Mouse (Mus musculus) limb, embryonic 11.5 days (tissue): Measurements from ENCODE around the gene 4930467E23Rik. TPM values are rescaled to one million over a fixed set of nuclear protein-coding genes. Genes with fewer than 3 reads are reported as not detected.
"Not testable (repeated sequence)": the region's sequence is repeated elsewhere in the genome, so short reads cannot be mapped to it uniquely, and the experiment has no call there.

Experiments used
- ATAC-seq: fragments of 200-750 bp; cut with Nextera tagmentation; 2 replicates; pipeline ENCODE4 v1.8.0; 2017; ENCODE audit warnings: low read depth; ENCODE audit not compliant: insufficient number of reproducible peaks, low FRiP score, low TSS enrichment
- DNase-seq: peaks from one replicate; pipeline ENCODE4 v3.0.0-alpha.2; 2015; ENCODE audit warnings: low spot score
- H3K27ac ChIP-seq: fragments of 300-500 bp; sonication (generic); replicated peaks from 2 replicates; pipeline ENCODE4 v1.5.1; 2014; ENCODE audit warnings: low read depth, mild to moderate bottlenecking, low read length
- H3K27me3 ChIP-seq: fragments of 300-500 bp; sonication (generic); 2 replicates; pipeline ENCODE4 v1.6.1; 2014; ENCODE audit warnings: mild to moderate bottlenecking, low read length, mixed read lengths; ENCODE audit not compliant: control insufficient read depth, insufficient read depth
- H3K36me3 ChIP-seq: fragments of 300-500 bp; sonication (generic); 2 replicates; pipeline ENCODE4 v1.6.1; 2014; ENCODE audit warnings: mild to moderate bottlenecking, low read length, moderate library complexity, mixed read lengths; ENCODE audit not compliant: control insufficient read depth, insufficient read depth
- H3K4me1 ChIP-seq: fragments of 300-500 bp; sonication (generic); 2 replicates; pipeline ENCODE4 v1.6.1; 2014; ENCODE audit warnings: low read length, mixed read lengths; ENCODE audit not compliant: control insufficient read depth, insufficient read depth
- H3K4me2 ChIP-seq: fragments of 300-500 bp; sonication (generic); 2 replicates; pipeline ENCODE4 v1.6.1; 2014; ENCODE audit warnings: low read depth, mild to moderate bottlenecking, moderate library complexity; ENCODE audit not compliant: severe bottlenecking
- H3K4me3 ChIP-seq: fragments of 300-500 bp; sonication (generic); 2 replicates; pipeline ENCODE4 v1.5.1; 2014; ENCODE audit warnings: low read depth, low read length
- H3K9ac ChIP-seq: fragments of 300-500 bp; sonication (generic); 2 replicates; pipeline ENCODE4 v1.6.1; 2014; ENCODE audit warnings: mild to moderate bottlenecking, low read length
- H3K9me3 ChIP-seq: fragments of 300-500 bp; sonication (generic); 2 replicates; pipeline ENCODE4 v1.6.1; 2016; ENCODE audit warnings: low read length; ENCODE audit not compliant: control insufficient read depth
- WGBS: fragments of 180-500 bp; shearing (Covaris S2); extraction: QIAGEN DNeasy Blood & Tissue Kit; methylation state at CpG from one replicate; pipeline ENCODE4 v1.1.7; 2014; 5-methylcytosine and 5-hydroxymethylcytosine counted together
- polyA plus RNA-seq: library from polyadenylated mRNA; unstranded; fragments of >200 nt; fragmentation: Nextera tagmentation; extraction: Ambion mirVana; gene quantifications from 2 replicates; pipeline ENCODE4 v1.2.1, GENCODE M21; 2014

4930467E23Rik gene
- polyA plus RNA-seq, 1 experiment from 2014 or later = 0.05 TPM

DNA sequence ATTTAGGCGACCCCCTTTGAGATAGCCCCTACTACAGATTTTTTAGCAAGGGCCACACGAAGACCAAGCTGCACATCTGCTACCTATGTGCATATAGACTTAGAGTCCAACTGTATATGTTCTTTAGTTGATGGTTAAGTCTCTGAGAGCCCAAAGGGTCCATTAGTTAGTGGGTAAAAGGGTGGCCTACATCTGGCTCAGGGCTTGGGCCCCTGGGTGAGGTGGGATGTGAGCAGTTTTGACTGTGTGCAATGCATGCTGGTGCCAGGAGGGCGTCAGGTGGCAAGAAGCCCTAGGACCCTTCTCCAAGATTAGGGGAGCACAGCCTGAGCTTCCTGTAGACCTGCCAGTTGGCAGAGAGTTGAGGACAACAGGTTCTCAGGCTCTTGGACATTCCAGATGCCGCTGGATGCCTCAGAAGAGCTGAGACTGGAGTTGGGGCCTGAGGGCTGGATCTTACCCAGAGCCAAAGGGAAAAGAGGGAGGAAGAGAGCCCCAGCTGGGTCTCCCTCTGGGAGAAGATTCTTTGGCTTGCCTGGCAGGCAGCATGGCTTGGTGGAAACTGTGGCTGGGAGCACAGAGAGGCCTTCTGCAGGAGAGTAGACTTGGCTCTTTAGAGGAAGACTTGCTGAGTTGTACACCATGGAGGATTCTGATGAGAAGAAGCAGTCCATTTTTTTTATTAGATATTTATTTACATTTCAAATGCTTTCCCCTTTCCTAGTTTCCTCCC is 33.6 kb downstream of the 4930467E23Rik start:
- H3K36me3 ChIP-seq, H3K4me1 ChIP-seq, H3K4me3 ChIP-seq, H3K4me2 ChIP-seq, ATAC-seq, H3K27ac ChIP-seq, H3K27me3 ChIP-seq, DNase-seq, H3K9me3 ChIP-seq, H3K9ac ChIP-seq: not testable (repeated sequence)
- WGBS = 67% methylated on average over 4 of the region's 4 CpGs

DNA sequence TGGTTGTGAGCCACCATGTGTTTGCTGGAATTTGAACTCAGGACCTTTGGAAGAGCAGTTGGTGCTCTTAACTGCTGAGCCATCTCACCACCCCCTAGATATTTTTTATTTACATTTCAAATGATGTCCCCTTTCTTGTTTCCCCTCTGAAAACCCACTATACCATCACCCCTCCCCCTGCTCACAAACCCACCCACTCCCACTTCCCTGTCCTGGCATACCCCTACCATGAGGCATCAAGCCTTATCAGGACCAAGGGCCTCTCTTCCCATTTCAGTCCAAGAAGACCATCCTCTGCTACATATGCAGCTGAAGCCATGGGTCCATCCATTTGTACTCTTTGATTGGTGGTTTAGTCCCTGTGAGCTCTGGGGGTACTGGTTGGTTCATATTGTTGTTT is 36.2 kb downstream of the 4930467E23Rik start:
- DNase-seq, H3K4me2 ChIP-seq, H3K9ac ChIP-seq, H3K9me3 ChIP-seq, H3K4me1 ChIP-seq, ATAC-seq, H3K4me3 ChIP-seq, H3K27ac ChIP-seq, H3K36me3 ChIP-seq, H3K27me3 ChIP-seq: not testable (repeated sequence)

DNA sequence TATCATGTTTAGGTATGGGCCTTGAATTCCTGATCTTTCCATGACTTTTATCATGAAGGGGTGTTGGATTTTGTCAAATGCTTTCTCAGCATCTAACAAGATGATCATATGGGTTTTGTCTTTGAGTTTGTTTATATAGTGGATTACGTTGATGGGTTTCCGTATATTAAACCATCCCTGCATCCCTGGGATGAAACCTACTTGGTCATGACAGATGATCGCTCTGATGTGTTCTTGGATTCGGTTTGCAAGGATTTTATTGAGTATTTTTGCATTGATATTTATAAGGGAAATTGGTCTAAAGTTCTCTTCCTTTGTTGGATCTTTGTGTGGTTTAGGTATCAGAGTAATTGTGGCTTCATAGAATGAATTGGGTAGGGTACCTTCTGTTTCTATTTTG is 44.1 kb downstream of the 4930467E23Rik start:
- not testable (repeated sequence) for ATAC-seq, H3K4me3 ChIP-seq

DNA sequence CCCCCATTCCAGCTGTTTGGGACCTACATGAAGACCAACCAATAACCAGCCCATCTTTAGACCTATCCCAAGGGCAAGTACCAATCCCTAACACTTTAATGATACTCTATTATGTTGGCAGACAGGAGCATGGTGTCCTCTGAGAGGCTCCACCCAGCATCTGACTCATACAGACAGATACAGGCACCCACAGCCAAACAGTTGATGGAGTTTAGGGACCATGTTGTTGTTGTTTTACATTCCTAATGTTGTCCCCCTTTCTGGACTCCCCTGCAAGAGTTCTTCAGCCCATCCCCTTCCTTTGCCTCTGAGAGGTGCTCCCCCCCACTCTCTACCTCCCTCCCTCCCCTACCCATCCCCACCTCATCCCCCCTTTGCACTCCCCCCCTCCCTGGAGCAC is 46.9 kb downstream of the 4930467E23Rik start:
- not testable (repeated sequence) for H3K4me3 ChIP-seq, H3K27me3 ChIP-seq, H3K4me1 ChIP-seq, H3K36me3 ChIP-seq, H3K9me3 ChIP-seq, H3K4me2 ChIP-seq, H3K9ac ChIP-seq, DNase-seq, ATAC-seq, H3K27ac ChIP-seq

More for the DNA sequence above, 44.1 kb downstream of the 4930467E23Rik start:
- H3K9me3 ChIP-seq, H3K27me3 ChIP-seq, H3K4me2 ChIP-seq, H3K9ac ChIP-seq, DNase-seq, H3K36me3 ChIP-seq, H3K4me1 ChIP-seq, H3K27ac ChIP-seq: not testable (repeated sequence)
- WGBS = 83% methylated on average over 4 of the region's 4 CpGs

DNA sequence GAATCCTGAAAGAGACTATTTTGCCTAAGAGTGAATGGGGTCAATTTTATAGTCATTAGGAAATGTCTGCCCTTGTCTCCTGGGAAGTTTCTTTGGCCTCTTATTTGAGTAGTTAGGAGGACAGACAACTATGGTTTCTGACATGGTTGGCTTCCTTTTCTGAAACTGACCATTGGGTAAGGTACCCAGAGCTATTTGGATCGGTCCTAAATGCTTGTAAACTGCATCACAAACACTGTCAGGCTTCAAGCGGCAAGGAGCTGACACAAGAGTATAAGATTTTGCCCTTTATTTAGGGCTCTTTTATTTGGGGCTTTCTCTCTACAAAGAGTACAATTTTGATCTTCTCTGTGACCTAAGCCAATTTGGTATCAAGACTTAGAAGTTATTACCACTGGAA is 48.1 kb downstream of the 4930467E23Rik start:
- not testable (repeated sequence) for H3K27ac ChIP-seq, ATAC-seq, H3K4me2 ChIP-seq, DNase-seq, H3K36me3 ChIP-seq, H3K27me3 ChIP-seq, H3K9me3 ChIP-seq, H3K4me3 ChIP-seq, H3K4me1 ChIP-seq, H3K9ac ChIP-seq
- WGBS = 42% methylated on average over 2 of the region's 2 CpGs

DNA sequence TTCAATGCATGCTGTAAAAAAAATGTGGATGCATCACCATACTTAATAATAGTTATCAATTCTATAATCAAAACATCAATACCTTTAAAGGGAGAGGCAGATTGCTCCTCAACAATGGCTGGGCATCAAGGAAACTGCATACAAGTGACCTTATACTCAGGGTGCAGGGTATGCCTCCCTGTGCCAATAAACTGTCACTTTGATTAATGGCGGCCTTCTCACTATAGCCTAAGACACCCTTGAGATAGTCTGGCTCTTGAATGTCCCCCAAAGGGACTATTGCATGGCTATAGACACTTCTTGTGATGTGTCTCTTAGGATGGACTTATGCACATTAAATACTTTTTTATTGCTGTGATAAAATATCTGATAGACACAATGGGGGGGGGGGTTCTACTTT is 48.8 kb downstream of the 4930467E23Rik start:
- H3K9me3 ChIP-seq, ATAC-seq, H3K9ac ChIP-seq, H3K27ac ChIP-seq, H3K27me3 ChIP-seq, H3K4me3 ChIP-seq, H3K4me2 ChIP-seq, H3K36me3 ChIP-seq, H3K4me1 ChIP-seq, DNase-seq: not testable (repeated sequence)
- WGBS = 60% methylated on average over 1 of the region's 1 CpGs

DNA sequence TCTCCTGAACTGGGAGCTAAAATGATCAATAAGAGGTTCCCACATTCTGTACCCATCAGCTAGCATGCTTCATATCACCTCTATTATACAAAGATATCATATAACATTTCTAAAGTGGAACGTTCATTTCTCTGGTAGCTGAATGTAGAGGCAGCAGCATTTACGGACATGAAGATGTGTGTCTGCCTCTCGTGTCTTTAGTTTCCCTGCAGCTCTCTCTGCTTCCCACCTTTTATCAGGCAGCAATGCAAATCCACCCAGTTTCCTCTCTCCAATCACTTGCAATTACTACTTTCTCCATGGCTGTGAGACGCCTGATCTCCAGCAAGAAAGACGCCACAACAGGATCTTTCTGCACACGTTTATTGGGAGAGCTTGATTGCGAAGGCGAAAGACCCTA is 49.5 kb downstream of the 4930467E23Rik start:
- not testable (repeated sequence) for H3K4me1 ChIP-seq, H3K4me2 ChIP-seq, H3K27me3 ChIP-seq, ATAC-seq, H3K4me3 ChIP-seq, DNase-seq, H3K36me3 ChIP-seq, H3K27ac ChIP-seq, H3K9me3 ChIP-seq, H3K9ac ChIP-seq
- WGBS = 92% methylated on average over 8 of the region's 8 CpGs

DNA sequence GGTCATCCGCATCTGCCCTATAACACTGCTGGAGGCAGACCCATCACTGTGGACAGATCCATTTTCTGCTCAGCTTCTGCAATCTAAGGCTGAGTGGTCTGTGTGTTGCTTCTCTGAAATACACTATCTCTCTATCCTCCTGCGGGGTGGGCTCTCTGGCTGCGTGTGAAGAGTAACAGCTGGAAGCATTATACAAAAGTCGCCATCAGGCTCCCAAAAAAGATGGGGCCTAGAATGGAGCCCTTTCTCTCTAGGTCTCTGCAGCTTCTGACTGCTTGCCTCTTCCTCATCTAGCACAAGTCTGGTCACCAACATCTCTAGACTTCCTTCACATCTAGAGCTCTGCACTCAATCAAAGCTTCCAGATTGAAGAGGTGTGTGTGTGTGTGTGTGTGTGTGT is 50.8 kb downstream of the 4930467E23Rik start:
- not testable (repeated sequence) for H3K9ac ChIP-seq, H3K9me3 ChIP-seq, H3K27me3 ChIP-seq, H3K4me1 ChIP-seq, DNase-seq, ATAC-seq, H3K27ac ChIP-seq, H3K4me3 ChIP-seq, H3K4me2 ChIP-seq, H3K36me3 ChIP-seq
- WGBS = 89% methylated on average over 4 of the region's 4 CpGs

DNA sequence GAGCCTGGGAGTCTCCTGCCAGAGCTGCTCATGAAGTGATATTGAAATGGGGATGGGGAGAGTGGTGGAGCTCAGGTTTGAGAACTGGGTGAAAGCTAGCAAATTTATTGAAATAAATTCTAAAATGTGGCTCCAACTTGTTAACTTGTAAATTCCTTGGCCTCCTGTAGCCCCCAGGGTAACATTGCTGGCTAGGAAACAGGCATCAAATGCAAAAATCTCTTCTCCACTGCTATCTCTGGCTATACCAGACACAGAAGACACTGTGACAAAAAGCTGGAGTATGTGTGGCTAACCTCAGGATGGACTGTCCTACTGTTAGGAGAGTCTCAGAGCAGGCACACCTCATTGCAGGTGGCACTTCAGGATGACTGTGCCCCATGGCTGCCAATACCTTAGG is 51.3 kb downstream of the 4930467E23Rik start:
- not testable (repeated sequence) for DNase-seq, H3K36me3 ChIP-seq, H3K9ac ChIP-seq, H3K4me2 ChIP-seq, H3K4me1 ChIP-seq, H3K9me3 ChIP-seq, ATAC-seq, H3K4me3 ChIP-seq, H3K27ac ChIP-seq, H3K27me3 ChIP-seq
